Mouse (Mus musculus): ENCODE results near the gene Gm12216. TPM values are rescaled to one million over a fixed set of nuclear protein-coding genes. Genes with fewer than 3 reads are reported as not detected.
A peak's percentile ranks its signal among the peaks of the same experiment; 100 is the strongest.
"Not testable (repeated sequence)": the region's sequence is repeated elsewhere in the genome, so short reads cannot be mapped to it uniquely, and the experiment has no call there.

The Gm12216 gene
- total RNA-seq, 2 experiments from 2014 or later = 0.84 to 2.1 TPM

DNA sequence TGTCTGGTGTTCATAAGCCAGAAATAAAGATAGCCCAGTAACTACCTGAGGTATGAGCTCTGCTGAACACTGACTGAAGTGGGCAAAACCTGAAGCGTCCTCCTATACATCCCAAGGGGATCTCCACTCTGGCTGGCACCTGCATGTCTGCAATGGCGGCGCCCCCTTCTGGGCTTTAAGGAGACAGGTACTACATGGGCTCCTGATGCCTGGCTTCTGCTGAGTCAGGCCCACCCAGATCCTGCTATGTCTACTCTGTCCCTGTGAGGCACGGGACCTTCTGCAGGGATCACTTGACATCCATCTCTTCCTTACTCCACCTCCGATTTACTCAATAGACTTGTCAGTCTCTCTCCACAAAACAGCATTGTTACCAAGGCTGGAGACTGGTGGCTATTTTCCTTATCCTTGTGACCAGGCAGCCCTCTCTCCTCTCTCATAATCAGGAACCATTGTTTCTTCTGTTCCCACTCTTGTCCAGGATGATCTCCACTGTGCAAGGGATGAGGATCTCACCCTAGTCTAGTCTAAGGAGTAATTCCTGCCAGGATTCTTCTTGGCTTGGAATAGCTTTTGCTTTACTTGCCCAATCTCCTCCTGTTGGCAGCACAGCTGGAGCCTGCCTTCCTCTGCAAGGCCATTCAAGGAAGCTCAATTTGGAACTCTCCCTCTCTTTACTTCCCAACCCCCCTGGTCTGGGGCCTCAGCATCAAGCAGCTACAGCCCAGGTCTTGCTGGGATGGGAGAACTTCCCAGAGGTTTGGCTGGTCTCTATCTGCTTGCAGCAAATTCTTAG lies 15.1 kb upstream of the Gm12216 start:
- not testable (repeated sequence) for DNase-seq (ENCODE audit: low spot score)

DNA sequence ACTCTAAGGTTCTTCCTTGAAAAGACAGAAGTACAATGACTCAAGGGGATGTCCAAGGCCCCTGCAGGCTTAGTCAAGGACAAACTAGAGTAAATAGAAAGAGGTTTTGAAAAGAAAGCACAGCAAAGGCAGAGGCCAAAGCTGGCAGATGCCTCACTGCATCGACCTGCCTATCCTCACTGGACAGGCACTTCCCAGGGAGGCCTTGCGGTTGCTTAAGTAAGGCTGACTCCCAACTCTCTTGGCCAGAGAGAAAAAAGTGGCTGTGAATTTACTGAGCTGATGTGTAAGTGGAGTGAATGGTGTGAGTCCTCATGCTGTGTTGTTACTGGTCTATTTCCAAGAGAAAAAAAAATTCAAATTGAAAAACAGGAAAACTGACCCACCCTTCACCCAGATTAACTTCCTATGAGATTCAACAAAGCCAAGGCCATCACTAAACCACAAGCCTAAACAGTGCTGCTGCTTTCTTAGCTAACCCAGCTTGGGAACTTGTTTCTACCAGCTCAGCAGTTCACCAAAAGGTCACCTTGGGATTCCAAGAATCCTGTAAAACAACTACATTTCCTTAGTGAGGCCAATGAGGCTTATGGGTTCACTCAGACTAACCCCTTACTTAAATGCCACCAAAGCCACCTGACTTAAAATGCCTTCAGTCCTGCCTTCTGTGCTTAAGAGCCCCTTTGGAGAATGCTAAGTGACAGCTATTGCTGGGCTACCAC lies 12.9 kb upstream of the Gm12216 start:
- no peak for DNase-seq (ENCODE audit: low spot score)

DNA sequence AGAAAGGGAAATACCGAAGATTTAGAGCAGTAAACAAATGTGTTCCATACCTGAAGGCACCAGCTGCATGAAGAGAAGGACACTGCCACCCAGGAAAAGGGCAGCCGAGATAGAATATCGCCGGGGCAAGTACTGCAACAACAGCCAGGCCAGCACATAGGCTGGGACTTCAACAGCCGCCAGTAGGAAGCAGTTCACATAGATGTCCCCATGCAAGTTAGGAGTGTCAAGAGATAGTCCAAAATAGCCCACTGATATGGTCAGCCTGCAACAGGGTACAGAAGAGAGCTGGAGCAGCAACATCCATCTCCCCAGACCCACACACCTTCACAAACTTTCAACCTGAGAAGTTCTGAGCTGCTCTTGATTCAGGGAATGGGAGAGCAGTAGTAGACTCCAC lies 10.1 kb upstream of the Gm12216 start:
- no peak for DNase-seq (ENCODE audit: low spot score)

DNA sequence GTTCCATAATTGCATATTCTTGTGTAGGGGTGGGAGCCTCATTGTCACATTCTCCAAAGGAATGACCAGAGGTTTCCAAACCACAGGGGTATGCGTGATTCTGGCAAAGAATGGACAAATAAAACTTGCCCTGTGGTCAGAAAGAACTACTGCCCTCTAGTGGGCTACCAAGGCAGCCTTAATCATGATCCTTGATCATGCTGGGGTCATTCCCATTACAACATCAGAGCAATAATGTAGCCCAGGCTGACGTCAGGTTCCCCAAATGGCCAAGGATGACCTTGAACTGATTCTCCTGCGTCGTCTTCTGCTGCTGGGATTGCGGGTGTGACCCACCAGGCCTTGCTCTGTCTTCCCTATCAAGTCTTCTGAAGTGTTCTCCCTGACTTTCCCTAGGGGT lies 9.3 kb upstream of the Gm12216 start:
- DNase-seq (ENCODE audit: low spot score) = not testable (repeated sequence)

DNA sequence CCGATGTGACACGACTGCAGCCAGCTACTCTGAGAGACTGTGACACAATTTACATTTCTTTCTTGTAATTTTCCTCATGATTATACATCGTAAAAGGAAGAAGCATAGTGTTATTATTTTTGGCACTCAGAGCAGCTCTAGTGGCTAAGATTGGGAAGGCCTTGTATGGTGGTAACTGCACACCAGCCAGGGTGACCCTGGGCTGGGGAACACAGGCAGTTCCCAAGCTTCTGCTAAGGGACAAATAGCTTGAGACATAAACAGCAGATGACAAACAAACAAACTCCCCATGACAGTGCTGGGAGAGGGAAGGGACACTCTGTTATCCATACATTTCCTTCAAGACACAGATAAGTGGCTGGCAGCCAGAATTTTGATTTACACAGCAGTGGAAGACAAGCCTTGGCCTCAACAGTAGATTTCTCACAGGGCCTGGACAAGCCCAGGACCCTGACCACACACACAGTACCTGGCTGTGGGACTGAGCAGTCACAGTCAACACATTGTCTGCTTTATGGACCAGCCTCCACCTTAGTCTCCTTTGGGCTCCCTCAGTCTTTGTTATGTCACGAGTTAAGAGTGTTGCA lies 5.8 kb upstream of the Gm12216 start:
- DNase-seq (ENCODE audit: low spot score) = not testable (repeated sequence)

DNA sequence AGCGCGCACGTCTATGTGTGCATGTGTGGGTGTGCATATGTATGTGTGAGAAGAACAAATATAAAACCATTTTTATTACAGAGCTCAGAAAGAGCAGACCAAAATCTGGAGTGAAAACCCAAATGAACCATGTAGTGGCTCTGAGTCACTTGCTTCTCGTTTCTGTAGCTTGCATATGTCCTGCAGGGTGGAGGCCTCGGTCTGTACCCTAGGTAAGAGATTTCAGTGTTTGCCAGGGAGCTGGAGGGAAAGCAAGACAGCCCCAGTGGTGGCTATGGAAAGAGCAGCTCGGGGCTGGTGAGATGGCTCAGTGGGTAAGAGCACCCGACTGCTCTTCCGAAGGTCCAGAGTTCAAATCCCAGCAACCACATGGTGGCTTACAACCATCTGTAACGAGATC lies 1.9 kb upstream of the Gm12216 start:
- DNase-seq (ENCODE audit: low spot score) = not testable (repeated sequence)

DNA sequence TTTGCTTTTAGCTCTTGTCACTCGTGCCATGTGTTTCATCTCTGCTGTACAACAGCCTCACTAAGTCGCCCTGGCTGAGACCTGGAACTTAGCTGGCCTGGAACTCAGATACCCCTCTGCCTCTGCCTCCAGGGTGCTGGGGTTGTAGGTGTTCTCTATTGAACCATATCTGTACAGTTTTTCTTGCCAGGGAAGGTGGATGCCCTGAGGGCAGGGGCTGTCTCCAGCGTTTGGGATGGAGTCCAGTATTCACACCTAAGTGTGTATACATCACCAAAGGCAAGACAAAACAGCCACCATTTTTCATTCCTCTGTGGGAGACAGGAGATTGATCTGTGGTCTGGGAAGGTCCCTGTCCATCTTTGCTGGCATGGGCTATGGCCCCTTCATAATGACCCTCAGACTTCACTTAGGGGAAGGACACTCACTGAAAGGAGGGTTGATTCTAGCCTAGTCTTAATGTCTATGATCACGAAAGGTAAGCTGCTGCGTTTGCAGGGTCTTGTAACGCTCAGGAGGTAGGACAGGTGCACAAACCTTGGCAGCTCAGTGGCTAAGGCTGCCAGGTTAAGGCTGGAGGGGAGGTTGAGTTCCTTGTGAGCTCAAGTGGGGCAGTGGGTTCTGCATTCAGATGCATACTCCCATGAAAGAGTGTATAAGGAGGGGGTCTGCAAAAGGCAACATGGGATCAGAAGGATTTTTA lies 847 bp downstream of the Gm12216 start:
- no peak for DNase-seq (ENCODE audit: low spot score)

DNA sequence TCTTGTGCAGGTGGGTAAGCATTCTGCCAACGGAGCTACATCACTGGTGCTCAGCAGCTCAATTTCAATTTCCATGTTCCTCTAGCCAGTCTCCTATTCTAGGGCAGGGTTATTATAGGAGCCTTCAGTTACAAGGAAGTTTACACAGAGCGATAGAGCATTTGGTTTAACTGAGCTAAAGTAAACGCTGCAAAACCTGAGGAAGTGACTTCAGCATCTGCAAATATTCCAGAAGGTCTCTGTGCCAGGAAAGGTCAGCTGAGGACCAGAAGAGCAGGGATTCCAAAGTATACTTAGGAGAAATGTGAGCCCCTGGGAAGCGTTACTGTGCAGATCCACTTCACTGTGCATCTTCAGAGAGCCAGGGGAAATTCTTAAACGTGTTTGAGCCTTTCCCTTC lies 5.4 kb downstream of the Gm12216 start:
- DNase-seq (ENCODE audit: low spot score) = peak; percentile 62

DNA sequence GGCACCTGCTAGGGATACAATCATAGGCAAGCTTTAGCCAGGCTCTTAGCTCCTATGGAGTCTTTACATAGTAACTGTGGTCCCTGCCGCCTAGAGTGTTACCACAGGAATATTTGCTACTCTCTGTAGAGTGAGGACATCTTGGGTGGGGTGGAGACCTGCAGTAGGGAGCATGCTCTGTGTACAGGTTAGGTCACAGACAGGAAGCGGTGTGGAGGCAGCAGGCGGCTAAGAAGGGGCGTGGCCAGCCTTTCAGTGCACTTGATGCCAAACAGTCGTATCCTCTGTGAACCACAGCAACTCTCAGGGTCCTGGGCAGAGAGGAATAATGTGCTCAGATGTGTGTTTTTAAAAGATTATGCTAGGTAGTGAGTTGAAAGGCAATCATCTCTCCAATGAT lies 7.3 kb downstream of the Gm12216 start:
- DNase-seq (ENCODE audit: low spot score) = no peak

DNA sequence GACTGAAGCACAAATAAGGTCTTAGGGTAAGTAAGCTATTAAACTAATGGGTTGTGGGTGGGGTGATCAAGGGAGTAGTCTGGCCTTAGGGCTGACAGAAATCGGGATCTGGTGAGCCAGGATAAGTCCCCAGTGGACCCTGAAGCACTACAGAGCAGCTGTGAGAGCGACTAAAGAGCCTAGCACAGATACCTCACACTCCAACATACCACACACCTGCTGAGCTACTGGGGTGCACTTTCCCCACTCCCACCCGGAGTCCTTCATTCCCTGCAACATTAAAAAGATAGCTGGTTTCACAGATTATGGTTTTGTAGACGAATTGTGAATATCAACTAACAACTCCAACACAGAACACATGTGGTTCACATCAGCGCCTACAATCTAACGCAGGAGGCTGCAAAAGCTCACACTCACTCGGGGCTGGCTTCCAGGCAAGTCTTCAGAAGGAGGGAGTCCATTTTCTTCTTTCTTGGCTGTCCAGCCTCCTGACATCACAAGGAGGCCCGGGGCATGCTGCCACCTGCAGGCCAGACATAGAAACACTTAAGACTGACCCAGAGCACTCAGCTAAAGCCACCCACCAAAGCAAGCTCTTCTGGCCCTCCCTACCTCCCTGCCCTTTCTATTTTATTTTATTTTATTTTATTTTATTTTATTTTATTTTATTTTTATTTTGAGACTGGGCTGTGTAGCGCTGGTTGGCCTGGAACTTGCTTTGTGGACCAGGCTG lies 9.3 kb downstream of the Gm12216 start:
- DNase-seq (ENCODE audit: low spot score) = peak; percentile 84

DNA sequence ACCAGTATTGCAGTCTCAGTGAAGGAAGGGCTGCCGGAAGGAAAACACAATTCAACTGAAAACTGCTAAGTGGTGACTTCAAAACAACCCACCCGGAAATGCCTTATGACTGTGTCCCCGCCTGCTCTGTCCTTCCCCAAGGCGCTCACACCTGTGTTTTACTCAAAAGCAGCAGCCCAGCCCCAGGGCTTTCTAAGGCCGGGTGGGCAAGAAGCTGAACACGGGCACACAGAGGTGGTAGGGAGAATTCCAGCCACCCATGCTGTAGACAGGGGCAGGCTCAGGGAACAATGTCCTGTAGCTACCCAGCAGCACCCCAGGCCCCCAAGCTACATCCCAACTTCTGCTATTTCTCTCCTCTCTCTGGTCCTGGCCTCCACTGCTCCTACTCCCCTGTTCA lies 13.4 kb downstream of the Gm12216 start:
- no peak for DNase-seq (ENCODE audit: low spot score)

DNA sequence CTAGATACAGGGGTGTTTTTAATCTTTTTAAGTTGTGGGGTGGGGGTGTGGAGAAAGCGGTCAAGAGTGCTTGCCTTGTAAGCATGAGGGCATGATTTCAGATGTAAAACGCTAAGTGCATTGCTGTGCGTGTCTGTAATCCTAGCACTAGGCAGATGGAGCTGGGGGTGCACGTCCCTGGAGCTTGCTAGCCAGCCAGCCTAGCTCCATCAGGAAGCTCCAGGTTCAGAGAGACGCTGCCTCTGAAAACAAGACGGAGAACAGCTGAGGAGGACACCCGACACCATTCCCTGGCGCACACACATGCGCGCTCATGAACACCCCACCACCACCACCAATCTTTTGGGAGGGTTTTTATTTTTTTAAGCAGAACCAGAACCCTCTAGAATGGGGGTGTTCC lies 15.9 kb downstream of the Gm12216 start:
- DNase-seq (ENCODE audit: low spot score) = no peak

DNA sequence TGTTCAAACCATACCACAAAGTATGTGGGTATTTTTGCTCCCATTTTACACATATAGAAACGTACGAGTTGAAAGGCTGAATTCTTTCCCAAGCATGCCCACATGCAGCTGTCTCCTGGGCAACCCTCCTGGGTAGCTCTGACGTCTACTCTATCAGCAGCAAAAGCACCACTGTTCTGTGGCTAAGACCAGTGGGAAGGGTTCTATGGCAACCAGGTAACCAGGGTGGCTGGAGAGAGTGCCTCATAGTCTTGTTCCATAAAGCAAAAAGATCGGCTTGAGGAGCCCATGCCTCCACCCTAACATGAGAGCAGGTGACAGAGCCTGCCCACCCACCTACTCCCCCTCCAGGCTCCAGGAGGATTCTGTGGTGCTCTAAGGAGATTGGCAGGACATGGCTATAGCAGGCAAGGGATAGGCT lies 16.9 kb downstream of the Gm12216 start:
- DNase-seq (ENCODE audit: low spot score) = no peak

DNA sequence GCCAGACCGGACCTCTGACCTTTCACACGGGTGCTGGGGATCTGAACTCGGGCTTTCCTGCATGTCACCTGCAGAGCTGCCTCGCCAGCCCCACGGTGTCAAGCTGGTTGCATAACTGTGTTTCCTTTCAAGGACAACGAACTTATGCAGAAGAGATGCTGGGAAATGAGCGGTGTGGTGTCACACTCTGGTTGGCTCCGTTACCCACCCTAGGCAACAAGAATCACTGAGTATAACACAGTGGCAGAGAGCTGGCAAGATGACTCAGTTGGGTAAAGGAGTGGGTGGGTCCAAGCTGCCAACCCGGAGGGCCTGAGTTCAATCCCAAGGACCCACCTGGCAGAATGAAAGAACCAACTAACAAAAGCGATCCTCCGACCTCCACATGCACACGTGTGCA lies 17.5 kb downstream of the Gm12216 start:
- DNase-seq (ENCODE audit: low spot score) = no peak

DNA sequence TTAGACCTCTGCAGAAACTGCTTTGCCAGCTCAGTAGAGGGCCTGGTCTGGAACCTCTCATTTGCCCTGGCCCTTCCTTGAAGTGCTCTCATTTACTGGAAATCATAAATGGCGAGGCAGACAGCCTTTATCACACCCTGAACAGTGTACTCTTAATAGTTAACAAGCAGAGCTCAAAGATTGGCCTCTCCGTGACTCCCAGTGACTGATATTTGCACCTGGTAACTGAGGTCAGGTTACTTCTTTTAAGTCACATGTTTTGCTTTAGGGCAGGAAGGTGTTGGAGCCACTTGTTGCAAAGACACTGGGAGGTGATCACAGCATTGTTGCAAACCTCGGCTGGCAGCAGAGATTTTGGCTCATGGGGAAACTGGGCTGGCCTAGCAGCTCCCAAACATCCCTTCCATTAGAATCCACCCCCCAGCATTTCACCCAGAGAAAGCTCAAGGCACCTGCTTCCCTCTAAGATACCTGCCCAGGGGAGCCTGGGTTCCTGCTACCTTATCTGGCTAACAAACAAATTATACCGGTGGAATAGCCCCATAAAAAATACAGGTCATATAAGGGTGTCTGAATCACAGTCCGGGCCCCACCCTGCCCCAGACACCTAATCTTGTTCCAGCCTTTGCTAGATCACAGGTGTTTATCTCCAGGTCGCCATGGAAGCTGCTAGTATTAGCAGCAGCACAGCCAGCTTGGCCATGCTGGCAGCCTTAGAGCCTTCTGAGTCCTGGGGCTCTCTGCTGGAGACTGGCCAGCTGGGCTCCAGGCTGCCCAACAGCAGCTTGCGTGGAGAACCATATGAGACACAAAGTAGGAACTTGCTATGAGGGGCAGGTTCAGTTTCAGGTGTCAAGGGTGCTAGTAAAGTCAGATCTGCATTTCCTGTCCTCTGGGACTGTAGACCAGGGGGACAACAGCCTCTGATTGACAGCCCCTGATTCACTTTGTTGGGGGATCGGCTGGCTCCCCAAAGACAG lies 19.1 kb downstream of the Gm12216 start:
- no peak for DNase-seq (ENCODE audit: low spot score)

DNA sequence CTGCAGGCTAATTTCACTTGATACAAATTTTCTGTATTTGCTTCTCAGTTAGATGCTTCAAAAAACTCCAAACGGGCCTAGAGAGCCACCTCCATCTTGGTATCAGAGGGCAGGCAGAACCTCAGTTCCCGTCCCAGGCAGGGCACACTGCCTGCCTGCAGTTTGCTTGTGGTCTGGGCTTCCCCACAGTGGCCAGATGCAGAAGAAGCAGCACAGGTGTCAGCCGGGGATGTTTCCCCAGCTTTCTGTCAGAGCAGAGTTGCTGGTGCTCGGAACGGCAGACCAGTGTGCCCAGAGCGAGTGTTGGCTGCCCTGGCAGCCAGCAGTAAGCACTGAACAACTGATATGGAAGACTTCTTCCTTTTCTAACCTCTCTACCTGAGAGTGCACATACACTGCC lies 19.9 kb downstream of the Gm12216 start:
- no peak for DNase-seq (ENCODE audit: low spot score)

DNA sequence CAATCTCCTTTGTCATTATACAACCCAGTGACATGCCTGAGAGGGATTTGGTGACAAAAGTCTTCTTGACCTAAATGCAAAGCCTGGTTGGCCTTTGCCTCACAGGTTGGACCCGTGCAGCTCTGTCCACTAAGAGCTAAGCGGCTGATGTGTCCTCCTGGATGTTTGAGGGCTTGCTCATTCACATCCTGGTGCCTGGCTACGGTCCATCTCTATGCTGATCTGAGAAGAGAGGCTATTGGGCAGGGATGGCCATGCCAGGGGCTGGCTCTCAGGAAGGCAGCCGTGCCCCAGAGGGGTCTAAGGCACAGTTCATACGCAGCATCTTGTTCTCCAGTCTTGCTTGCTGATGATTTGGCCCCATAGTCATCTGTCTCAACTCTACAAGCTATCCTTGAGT lies 21.3 kb downstream of the Gm12216 start:
- DNase-seq (ENCODE audit: low spot score) = no peak

DNA sequence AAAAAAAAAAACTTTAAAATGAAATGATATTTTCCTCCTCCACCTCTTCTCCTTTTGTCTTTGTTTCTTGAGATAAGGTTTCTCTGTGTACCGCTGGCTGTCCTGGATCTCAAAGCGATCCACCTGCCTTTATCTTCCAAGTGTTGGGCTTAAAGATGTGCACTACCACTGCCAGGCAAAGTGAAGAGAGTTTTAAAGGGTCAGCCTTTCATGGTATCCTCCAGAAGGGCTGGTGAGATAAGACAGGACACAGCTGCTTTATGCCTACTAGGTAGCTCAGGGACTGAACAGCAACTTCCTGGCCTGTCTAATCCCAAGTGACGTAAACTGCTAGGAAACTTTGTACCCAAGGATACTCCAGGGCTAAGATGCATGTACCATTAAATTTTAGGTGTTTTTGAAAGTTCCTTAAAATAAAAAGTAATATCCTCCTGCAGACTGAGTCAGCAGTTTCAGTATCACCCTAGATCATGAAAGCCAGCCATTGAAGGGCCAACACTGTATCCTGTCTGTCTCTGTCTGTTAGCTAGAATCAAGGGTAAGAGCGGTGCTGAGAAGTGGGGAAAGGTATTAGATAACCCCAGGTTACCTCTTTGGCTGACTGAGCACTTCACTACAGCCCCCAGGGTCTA lies 23.6 kb downstream of the Gm12216 start:
- no peak for DNase-seq (ENCODE audit: low spot score)

DNA sequence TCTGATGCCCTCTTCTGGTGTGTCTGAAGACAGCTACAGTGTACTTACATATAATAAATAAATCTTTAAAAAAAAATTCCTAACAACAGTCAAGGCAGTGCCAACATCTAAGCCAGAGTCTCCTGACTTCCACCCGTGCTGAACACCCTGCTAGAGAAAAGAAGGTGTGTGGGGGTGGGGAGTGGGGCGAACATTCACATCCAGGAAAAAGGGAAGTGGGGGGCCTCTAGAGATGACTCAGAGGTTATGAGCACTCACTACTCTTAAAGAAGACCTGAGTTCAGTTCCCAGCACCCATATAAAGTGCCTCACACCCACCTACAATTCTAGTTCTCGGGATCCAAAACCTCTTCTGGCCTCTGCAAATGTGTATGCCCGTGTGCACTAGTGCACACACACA lies 33.6 kb downstream of the Gm12216 start:
- DNase-seq (ENCODE audit: low spot score) = no peak

DNA sequence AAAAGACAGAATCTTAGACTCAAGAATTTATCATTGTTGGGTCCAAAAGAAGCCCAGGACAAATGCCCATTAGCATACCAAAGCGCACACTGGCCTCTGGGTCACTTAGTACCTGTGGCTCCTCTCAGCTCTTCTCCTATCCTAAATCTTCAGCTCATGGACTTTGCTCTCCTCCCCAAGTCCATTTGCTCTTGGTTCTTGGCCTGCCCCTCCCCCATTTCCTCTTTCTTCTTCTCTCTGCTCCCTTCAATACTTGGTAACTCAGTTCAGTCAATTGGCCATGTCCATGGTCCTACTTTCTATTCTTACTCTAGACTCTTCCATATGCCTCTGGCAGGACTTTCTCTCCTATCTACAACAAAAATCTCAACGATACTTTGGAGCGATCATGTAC lies 37.1 kb downstream of the Gm12216 start:
- no peak for DNase-seq (ENCODE audit: low spot score)
